Mouse (Mus musculus): Measurements from ENCODE around the gene Agap3. TPM values are rescaled to one million over a fixed set of nuclear protein-coding genes. Genes with fewer than 3 reads are reported as not detected.

Agap3 gene
- total RNA-seq, 2 experiments from 2014 or later = 80.9 to 90.9 TPM

GRCm38 (mm10) chr5:24550598-24551316 is 98.8 kb downstream of the Agap3 start:
- peak in 1 of 2 experiments; percentile 64 for DNase-seq (ENCODE audit: low spot score in 2 of 2)

- DNase-seq (ENCODE audit: low spot score in 2 of 2) = no peak
Observed at GRCm38 (mm10) chr5:24551317-24551688, 99.3 kb downstream of the Agap3 start.

Other genes with a start within 250 kb of the Agap3 start
- gene Kcnh2, start 100.6 kb upstream of the Agap3 start, total RNA-seq (2021) = 10 to 100 TPM; 22.4 to 24.6 TPM
- 10 to 100 TPM; 10.4 to 11.7 TPM for gene Nos3, start 87.4 kb upstream of the Agap3 start, total RNA-seq (2021)
- under 1 TPM; 0.67 to 0.86 TPM for gene Atg9b, start 60.0 kb upstream of the Agap3 start, total RNA-seq (2021)
- gene Abcb8, start 58.5 kb upstream of the Agap3 start, total RNA-seq (2021) = 10 to 100 TPM; 48.0 to 51.9 TPM
- under 1 TPM; 0.22 to 0.52 TPM for gene Asic3, start 38.8 kb upstream of the Agap3 start, total RNA-seq (2021)
- gene Cdk5, start 28.6 kb upstream of the Agap3 start, total RNA-seq (2021) = 10 to 100 TPM; 24.4 to 25.7 TPM
- 10 to 100 TPM; 40.3 to 42.6 TPM for gene Slc4a2, start 28.3 kb upstream of the Agap3 start, total RNA-seq (2021)
- 100 to 1,000 TPM; 129 to 132 TPM for gene Fastk, start 6.9 kb upstream of the Agap3 start, total RNA-seq (2021)
- gene Tmub1, start 4.3 kb upstream of the Agap3 start, total RNA-seq (2021) = 1 to 10 TPM; 6.7 to 7.0 TPM
- under 1 TPM in 1 of 2 experiments, not detected in 1; 0.10 TPM for gene Gbx1, start 75.0 kb downstream of the Agap3 start, total RNA-seq (2021)
- 10 to 100 TPM; 32.8 to 34.8 TPM for gene Asb10, start 88.8 kb downstream of the Agap3 start, total RNA-seq (2021)
- not detected for gene 4931409K22Rik, start 104.6 kb downstream of the Agap3 start, total RNA-seq (2021)
- gene Abcf2, start 125.3 kb downstream of the Agap3 start, total RNA-seq (2021) = 10 to 100 TPM; 60.6 to 61.0 TPM
- gene Chpf2, start 134.6 kb downstream of the Agap3 start, total RNA-seq (2021) = 10 to 100 TPM; 34.4 to 36.7 TPM
- 100 to 1,000 TPM; 131 to 137 TPM for gene Smarcd3, start 172.2 kb downstream of the Agap3 start, total RNA-seq (2021)
- 10 to 100 TPM; 29.1 to 29.2 TPM for gene Nub1, start 233.4 kb downstream of the Agap3 start, total RNA-seq (2021)